Mouse (Mus musculus): ENCODE measurements around the gene 4933434E20Rik. TPM values are rescaled to one million over a fixed set of nuclear protein-coding genes. Genes with fewer than 3 reads are reported as not detected.

4933434E20Rik gene
- total RNA-seq, 1 experiment from 2014 or later, result 51.5 TPM

GRCm38 (mm10) chr3:90078224-90078623, 26.8 kb downstream of the 4933434E20Rik start:
- ATAC-seq (replicated peaks in 1 of 2; ENCODE audit: insufficient read depth in 1 of 2, low FRiP score in 2 of 2, low TSS enrichment in 1 of 2, low read depth in 1 of 2, poor library complexity in 2 of 2, severe bottlenecking in 2 of 2), result no peak

DNA sequence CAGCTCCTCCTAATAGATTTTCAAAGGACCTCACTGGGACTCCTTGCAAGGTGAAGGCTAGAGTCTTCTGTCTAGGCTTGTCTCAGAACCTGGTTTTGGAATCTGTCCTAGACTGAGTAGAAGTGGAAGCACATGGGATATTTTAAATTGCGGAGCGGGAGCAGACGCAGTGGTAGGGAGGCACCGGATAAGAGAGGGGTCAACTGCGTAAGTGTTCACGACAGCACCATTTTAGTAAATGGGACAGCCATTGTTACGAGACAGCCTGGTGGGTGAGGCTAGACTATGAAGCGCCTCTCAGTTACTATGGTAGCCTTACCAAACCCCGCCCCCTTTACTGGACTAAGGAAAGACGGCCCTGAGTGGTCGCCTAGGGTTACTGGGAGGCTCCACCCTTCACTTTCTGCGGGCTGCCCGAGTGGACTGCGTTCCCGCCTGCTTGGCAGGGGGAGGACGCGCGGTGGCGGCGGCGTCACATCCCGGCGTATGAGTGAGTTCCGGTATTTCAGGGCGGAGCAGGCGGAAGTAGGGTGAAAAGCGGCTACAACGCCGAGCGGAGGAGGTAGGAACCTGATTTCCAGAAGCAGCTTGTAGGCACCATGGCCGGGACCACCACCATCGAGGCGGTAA, 27.8 kb downstream of the 4933434E20Rik start:
- peak; percentile 78 to 83 for ATAC-seq (replicated peaks in 1 of 2; ENCODE audit: insufficient read depth in 1 of 2, low FRiP score in 2 of 2, low TSS enrichment in 1 of 2, low read depth in 1 of 2, poor library complexity in 2 of 2, severe bottlenecking in 2 of 2)

GRCm38 (mm10) chr3:90079763-90080497, 28.5 kb downstream of the 4933434E20Rik start:
- ATAC-seq (replicated peaks in 1 of 2; ENCODE audit: insufficient read depth in 1 of 2, low FRiP score in 2 of 2, low TSS enrichment in 1 of 2, low read depth in 1 of 2, poor library complexity in 2 of 2, severe bottlenecking in 2 of 2), result peak; percentile 53 to 54

DNA sequence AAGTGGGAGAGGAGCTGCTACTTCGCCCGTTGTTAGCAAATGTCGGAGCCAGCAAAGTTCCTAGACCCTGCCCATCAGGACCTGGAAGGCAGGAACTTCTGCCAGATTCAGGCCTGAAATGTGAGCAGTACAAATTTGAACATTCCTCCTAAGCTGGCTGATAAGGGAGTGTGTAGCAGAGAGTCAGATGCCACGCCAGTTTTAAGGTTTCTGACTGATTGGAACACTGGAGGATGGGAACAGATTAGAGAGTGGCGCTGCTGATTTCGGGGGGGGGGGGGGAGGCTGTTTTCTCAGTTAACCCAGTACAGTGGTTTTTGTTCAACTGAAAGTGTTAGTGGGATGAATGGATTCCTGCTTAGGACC, 29.0 kb downstream of the 4933434E20Rik start:
- ATAC-seq (replicated peaks in 1 of 2; ENCODE audit: insufficient read depth in 1 of 2, low FRiP score in 2 of 2, low TSS enrichment in 1 of 2, low read depth in 1 of 2, poor library complexity in 2 of 2, severe bottlenecking in 2 of 2), result no peak

DNA sequence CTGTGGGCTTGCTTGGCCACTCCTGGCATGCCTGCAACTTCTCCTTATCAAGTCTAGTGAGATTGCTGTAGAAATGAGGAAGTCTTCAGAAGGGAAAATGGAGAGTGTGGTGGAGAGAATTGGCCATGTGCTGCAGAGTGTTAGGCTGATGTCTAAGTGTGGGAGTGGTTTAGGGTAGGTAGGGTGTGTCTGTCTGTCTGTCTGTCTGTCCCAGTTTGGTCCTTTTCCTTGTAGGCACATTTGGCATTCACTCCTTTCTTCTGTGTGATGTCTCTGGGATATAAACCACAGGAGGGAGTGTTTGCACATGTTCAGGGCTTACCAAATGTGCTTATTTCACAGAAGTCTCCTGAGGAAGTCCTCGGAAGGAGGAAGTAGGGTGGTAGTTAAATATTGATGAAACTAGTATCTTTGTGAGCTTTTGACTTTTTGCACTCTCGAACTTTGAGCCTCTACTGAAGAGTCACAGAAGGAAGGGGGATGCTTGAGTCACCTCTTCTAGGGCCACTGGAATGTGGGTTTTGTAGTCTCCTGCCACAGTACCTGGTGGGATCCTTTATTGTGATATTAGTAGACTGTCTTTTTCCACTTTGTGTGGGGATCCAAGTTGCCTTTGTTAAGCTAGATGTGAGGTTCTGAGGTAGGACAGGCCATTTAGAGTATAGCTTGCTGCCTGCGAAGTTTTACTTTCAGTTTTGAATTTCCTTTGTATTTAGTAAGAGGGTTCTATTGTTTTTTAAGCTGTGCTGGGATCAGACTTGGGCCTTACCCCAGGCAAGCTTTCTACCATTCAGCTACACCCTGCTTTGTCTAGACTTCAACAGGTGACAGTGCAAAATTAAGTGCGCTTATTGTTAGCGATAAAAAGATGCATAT, 30.2 kb downstream of the 4933434E20Rik start:
- ATAC-seq (replicated peaks in 1 of 2; ENCODE audit: insufficient read depth in 1 of 2, low FRiP score in 2 of 2, low TSS enrichment in 1 of 2, low read depth in 1 of 2, poor library complexity in 2 of 2, severe bottlenecking in 2 of 2), result peak; percentile 24 to 33

DNA sequence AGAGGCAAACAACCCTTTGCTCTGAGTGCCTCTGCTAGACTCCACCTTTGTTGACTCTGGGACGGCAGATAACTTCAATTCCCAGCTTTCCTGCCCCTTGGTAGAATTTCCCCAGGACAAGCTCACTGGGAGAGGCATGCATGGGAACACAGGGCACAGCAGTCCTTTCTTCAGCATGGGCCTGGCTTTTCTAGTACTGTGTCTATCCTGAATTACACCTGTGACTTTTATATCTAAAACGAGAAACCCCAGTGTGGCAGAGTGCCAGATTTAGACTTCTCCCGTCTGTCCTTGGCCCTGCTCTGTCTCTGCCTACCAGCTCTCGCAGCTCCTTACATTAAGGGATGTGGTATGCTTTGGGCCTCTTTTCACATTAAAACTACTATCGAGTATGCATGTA, 31.6 kb downstream of the 4933434E20Rik start:
- ATAC-seq (replicated peaks in 1 of 2; ENCODE audit: insufficient read depth in 1 of 2, low FRiP score in 2 of 2, low TSS enrichment in 1 of 2, low read depth in 1 of 2, poor library complexity in 2 of 2, severe bottlenecking in 2 of 2), result no peak

DNA sequence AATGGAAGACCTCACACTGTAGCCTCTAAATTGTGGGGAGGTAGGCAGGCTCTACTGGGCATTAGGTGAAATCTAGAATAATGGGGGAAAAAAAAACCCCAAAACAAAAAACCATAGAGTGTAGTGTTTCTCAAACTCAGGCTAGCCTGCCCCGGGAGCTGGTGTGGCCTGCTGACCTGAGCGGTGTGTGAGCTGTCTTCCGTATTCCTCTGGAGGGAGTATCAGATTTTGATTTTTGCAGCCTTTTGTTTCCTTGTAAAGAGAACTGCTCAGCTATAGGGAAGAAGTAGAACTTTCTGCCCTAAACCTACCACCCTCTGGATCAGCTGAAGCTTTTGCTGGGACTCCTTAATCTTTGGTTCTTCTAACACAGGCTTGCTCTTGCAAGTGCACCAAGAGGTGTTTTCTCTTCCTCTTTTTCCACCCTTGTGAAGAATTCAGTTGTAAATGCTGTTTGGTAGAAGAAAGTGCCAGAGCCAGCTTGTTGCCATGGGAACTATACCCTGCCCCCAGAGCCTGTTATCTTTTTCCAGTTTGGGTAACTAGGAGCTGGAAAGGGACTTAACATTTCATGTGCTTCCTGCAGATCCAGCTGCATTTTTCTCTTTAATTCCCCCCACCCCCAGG, 32.4 kb downstream of the 4933434E20Rik start:
- no peak for ATAC-seq (replicated peaks in 1 of 2; ENCODE audit: insufficient read depth in 1 of 2, low FRiP score in 2 of 2, low TSS enrichment in 1 of 2, low read depth in 1 of 2, poor library complexity in 2 of 2, severe bottlenecking in 2 of 2)

GRCm38 (mm10) chr3:90084790-90085189, 33.4 kb downstream of the 4933434E20Rik start:
- no peak for ATAC-seq (replicated peaks in 1 of 2; ENCODE audit: insufficient read depth in 1 of 2, low FRiP score in 2 of 2, low TSS enrichment in 1 of 2, low read depth in 1 of 2, poor library complexity in 2 of 2, severe bottlenecking in 2 of 2)

GRCm38 (mm10) chr3:90085281-90085680, 33.8 kb downstream of the 4933434E20Rik start:
- ATAC-seq (replicated peaks in 1 of 2; ENCODE audit: insufficient read depth in 1 of 2, low FRiP score in 2 of 2, low TSS enrichment in 1 of 2, low read depth in 1 of 2, poor library complexity in 2 of 2, severe bottlenecking in 2 of 2), result 0 out of 4 replicates have a peak, but pooled peaks of 1 of the 2 experiments have one; percentile 11

- ATAC-seq (replicated peaks in 1 of 2; ENCODE audit: insufficient read depth in 1 of 2, low FRiP score in 2 of 2, low TSS enrichment in 1 of 2, low read depth in 1 of 2, poor library complexity in 2 of 2, severe bottlenecking in 2 of 2), result no peak
These were observed 34.6 kb downstream of the 4933434E20Rik start for GRCm38 (mm10) chr3:90086068-90086467.

DNA sequence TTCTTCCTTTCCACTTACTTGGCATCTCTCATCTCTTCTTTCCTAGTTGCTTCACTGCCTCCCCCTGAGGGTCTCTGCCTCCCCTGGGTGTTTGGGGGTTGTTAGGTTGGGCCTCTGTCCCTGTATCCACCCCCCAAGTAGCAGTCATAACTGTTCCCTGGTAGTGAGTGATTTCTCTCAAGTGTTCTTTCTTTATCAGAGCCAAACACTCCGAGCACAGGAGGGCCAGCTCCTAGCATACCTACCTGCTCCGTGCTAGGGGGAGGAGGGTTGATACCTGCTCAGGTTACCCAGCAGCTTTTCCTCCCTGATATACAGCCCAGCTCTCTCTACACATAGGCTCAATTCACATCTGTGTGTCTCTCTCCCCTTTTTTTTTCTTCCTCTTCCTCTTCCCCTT, 37.2 kb downstream of the 4933434E20Rik start:
- ATAC-seq (replicated peaks in 1 of 2; ENCODE audit: insufficient read depth in 1 of 2, low FRiP score in 2 of 2, low TSS enrichment in 1 of 2, low read depth in 1 of 2, poor library complexity in 2 of 2, severe bottlenecking in 2 of 2), result no peak

GRCm38 (mm10) chr3:90090892-90091291, 39.5 kb downstream of the 4933434E20Rik start:
- ATAC-seq (replicated peaks in 1 of 2; ENCODE audit: insufficient read depth in 1 of 2, low FRiP score in 2 of 2, low TSS enrichment in 1 of 2, low read depth in 1 of 2, poor library complexity in 2 of 2, severe bottlenecking in 2 of 2), result no peak

DNA sequence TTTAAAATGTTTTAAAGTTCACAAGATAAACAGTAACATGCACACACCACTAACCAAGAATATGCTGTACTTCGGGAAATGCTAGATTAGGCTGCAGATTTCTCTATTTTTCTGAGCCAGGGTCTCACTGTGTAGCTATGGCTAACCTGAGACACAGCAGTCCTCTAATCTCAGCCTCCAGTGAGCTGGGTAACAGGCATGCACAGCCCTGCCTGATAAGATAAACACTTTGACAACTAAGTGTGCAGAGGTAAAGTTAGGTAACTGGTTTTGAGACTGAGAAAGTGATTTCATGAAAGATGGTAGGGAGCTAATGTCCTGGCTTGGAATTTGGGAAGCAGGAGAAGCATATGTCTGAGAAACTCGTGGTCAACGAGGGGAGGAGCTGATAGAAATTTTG, 43.0 kb downstream of the 4933434E20Rik start:
- ATAC-seq (replicated peaks in 1 of 2; ENCODE audit: insufficient read depth in 1 of 2, low FRiP score in 2 of 2, low TSS enrichment in 1 of 2, low read depth in 1 of 2, poor library complexity in 2 of 2, severe bottlenecking in 2 of 2), result no peak

- no peak for ATAC-seq (replicated peaks in 1 of 2; ENCODE audit: insufficient read depth in 1 of 2, low FRiP score in 2 of 2, low TSS enrichment in 1 of 2, low read depth in 1 of 2, poor library complexity in 2 of 2, severe bottlenecking in 2 of 2)
These were observed 46.5 kb downstream of the 4933434E20Rik start for GRCm38 (mm10) chr3:90097928-90098327.

GRCm38 (mm10) chr3:90101010-90101409, 49.6 kb downstream of the 4933434E20Rik start:
- no peak for ATAC-seq (replicated peaks in 1 of 2; ENCODE audit: insufficient read depth in 1 of 2, low FRiP score in 2 of 2, low TSS enrichment in 1 of 2, low read depth in 1 of 2, poor library complexity in 2 of 2, severe bottlenecking in 2 of 2)

DNA sequence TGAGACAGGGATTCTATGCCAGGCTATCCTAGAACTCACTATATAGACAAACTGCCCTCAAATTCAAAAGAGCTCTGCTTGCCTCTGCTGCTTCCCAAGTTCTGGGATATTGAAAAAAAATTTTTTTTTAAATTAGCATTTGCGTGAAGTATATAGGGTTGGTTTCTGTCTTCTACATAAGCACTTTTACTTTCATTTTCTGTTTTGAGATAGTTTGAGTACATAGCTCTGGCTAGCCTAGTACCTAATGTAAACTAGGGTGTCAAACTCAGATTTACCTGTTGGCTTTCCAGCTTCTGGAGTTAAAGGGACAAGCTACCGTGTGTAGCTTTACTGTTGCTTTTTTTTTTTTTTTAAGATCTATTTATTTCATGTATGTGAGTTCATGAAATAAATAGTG, 50.2 kb downstream of the 4933434E20Rik start:
- ATAC-seq (replicated peaks in 1 of 2; ENCODE audit: insufficient read depth in 1 of 2, low FRiP score in 2 of 2, low TSS enrichment in 1 of 2, low read depth in 1 of 2, poor library complexity in 2 of 2, severe bottlenecking in 2 of 2), result no peak

GRCm38 (mm10) chr3:90102239-90102638, 50.8 kb downstream of the 4933434E20Rik start:
- no peak for ATAC-seq (replicated peaks in 1 of 2; ENCODE audit: insufficient read depth in 1 of 2, low FRiP score in 2 of 2, low TSS enrichment in 1 of 2, low read depth in 1 of 2, poor library complexity in 2 of 2, severe bottlenecking in 2 of 2)

DNA sequence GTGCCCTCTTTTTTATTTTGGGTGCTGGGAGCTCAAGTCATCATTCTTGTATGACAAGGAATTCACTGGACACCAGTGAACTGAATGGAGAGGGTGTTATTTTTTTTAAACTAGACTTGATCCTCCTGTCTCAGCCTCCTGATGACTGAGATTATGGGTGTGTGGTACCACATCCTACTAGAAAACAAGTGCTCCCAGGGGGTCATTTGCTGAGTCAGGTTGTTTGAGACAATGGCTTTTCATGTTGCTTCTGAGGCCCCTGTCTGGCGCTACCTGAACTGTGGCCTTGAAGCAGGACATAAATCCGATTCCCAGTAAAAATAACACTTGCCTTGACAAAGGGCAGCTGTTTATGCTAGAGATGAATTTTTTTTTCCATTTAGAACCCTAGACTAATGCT, 51.7 kb downstream of the 4933434E20Rik start:
- no peak for ATAC-seq (replicated peaks in 1 of 2; ENCODE audit: insufficient read depth in 1 of 2, low FRiP score in 2 of 2, low TSS enrichment in 1 of 2, low read depth in 1 of 2, poor library complexity in 2 of 2, severe bottlenecking in 2 of 2)
